16 mouse cellular contexts compared by ENCODE assay signal in the genomic region with DNA sequence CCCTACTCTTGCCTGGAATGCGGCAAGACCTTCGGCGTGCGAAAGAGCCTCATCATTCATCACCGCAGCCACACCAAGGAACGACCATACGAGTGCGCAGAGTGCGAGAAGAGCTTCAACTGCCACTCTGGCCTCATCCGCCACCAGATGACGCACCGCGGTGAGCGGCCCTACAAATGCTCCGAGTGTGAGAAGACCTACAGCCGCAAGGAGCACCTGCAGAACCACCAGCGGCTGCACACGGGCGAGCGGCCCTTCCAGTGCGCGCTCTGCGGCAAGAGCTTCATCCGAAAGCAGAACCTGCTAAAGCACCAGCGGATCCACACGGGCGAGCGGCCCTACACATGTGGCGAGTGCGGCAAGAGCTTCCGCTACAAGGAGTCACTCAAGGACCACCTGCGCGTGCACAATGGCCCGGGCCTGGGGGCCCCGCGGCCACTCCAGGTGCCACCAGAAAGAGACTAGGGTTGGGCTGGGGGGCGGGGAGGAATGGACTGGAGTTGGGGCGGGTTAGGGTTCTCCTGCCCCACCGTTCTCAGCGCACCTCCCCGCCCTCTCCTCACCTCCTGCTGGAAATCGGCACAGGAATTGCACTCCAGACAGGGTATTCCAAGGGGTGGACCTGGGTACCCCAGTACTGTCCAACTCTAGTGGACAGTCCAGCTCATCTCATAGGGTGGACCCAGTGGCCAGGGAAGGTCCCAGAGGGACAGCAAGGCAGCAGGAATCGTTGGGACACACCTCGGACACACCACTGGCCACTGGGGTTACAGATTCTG. TPM values are rescaled to one million over a fixed set of nuclear protein-coding genes. Genes with fewer than 3 reads are reported as not detected.
DNase-seq lines count a peak whose midpoint lies in the region; ATAC-seq and TF ChIP-seq lines count a peak whose summit lies in the region.
"Had no signal": no experiment of that assay in that cellular context is flagged by ENCODE, and none has a peak within 500 bp of the region (broad histone marks: within the 10 kb centered on the region; RNA-seq: fewer than 3 reads in every experiment).

No protein-coding gene starts in this region.

- no peak overlapping the region for H3K4me2 ChIP-seq in hindbrain, embryonic 12.5 days (replicated peaks)
- H3K4me2 ChIP-seq in midbrain, embryonic 15.5 days: no peak overlapping the region
- H3K4me2 ChIP-seq: embryonic facial prominence, embryonic 13.5 days; limb, embryonic 12.5 days; lung, embryonic 14.5 days had no signal

- H3K4me1 ChIP-seq in ES-E14 (ENCODE audit: control insufficient read depth in 2 of 2, insufficient read depth in 2 of 2, low read length in 2 of 2, poor library complexity in 1 of 2): peaks cover 0 to 4% of the 10 kb centered on the region in 2 experiments; a peak in 2 of 4 replicates
- H3K4me1 ChIP-seq in hindbrain, embryonic 12.5 days: no peaks in the 10 kb centered on the region
- H3K4me1 ChIP-seq in midbrain, embryonic 15.5 days: no peaks in the 10 kb centered on the region
- H3K4me1 ChIP-seq in lung, adult 2 months (ENCODE audit: control insufficient read depth, insufficient read depth, low read length): no peaks in the 10 kb centered on the region
- H3K4me1 ChIP-seq: embryonic facial prominence, embryonic 13.5 days; heart, embryonic 13.5 days; limb, embryonic 12.5 days had no signal

- no peaks in the 10 kb centered on the region for H3K36me3 ChIP-seq in ES-E14 (ENCODE audit: control insufficient read depth, insufficient read depth, low read length, poor library complexity, severe bottlenecking)
- peaks cover 75% of the 10 kb centered on the region for H3K36me3 ChIP-seq in hindbrain, embryonic 12.5 days
- peaks cover 64% of the 10 kb centered on the region for H3K36me3 ChIP-seq in midbrain, embryonic 15.5 days (replicated peaks)

- no peaks in the 10 kb centered on the region for H3K9me3 ChIP-seq in ES-E14 (ENCODE audit: control insufficient read depth, insufficient read depth, low read depth, low read length)
- no peaks in the 10 kb centered on the region for H3K9me3 ChIP-seq in hindbrain, embryonic 12.5 days (replicated peaks)
- H3K9me3 ChIP-seq in midbrain, embryonic 15.5 days: no peaks in the 10 kb centered on the region
- H3K9me3 ChIP-seq: embryonic facial prominence, embryonic 13.5 days; limb, embryonic 12.5 days had no signal

- TF ChIP-seq POLR2A in lung, adult 2 months (IDR thresholded peaks at IDR 0.05; ENCODE audit: borderline replicate concordance, extremely low read depth, low read depth, low read length): no peak

- H3K27ac ChIP-seq in ES-E14 (ENCODE audit: insufficient read depth, low read depth, low read length, poor library complexity, severe bottlenecking): no peak overlapping the region
- no peak overlapping the region for H3K27ac ChIP-seq in hindbrain, embryonic 12.5 days
- H3K27ac ChIP-seq in midbrain, embryonic 15.5 days: no peak overlapping the region
- H3K27ac ChIP-seq: embryonic facial prominence, embryonic 13.5 days; heart, embryonic 13.5 days; limb, embryonic 12.5 days had no signal

- in situ Hi-C loops in ES-E14 (cut with MboI; ENCODE audit: low sequenced_read_pairs in 2 of 2, unreplicated experiment in 2 of 2): no loop called here

- 0 out of 2 replicates have a peak, but pooled peaks have one; percentile 22 for ATAC-seq in hindbrain, embryonic 12.5 days (ENCODE audit: low FRiP score)
- ATAC-seq in midbrain, embryonic 15.5 days (replicated peaks): peak; percentile 48
- ATAC-seq: intestine, embryonic 16.5 days had no signal

- peak overlapping the region; percentile 72 for H3K9ac ChIP-seq in ES-E14 (ENCODE audit: insufficient read depth, low read depth, low read length, poor library complexity, severe bottlenecking)
- no peak overlapping the region for H3K9ac ChIP-seq in hindbrain, embryonic 12.5 days
- no peak overlapping the region for H3K9ac ChIP-seq in midbrain, embryonic 15.5 days
- H3K9ac ChIP-seq: embryonic facial prominence, embryonic 13.5 days; heart, embryonic 13.5 days; limb, embryonic 12.5 days; lung, embryonic 14.5 days had no signal

- DNase-seq in embryo, embryonic 10 days (ENCODE audit: low spot score): peak; percentile 34
- no peak for DNase-seq in embryo, embryonic 9.5 days (ENCODE audit: extremely low spot score)
- peak; percentile 37 for DNase-seq in ES-E14 (ENCODE audit: low read depth, low spot score)
- DNase-seq in ovary, postnatal 36 days (ENCODE audit: low spot score): no peak
- no peak for DNase-seq in lung, adult 2 months
- no peak for DNase-seq in cerebellum, postnatal 10 days
- DNase-seq: adrenal gland, postnatal 14 days; cerebellum, adult 11-12 months; lung, embryonic 14.5 days; thymus, postnatal 4 days had no signal

- peak overlapping the region; percentile 78 to 81 for H3K4me3 ChIP-seq in ES-E14 (ENCODE audit: insufficient read depth in 1 of 2, low read depth in 1 of 2, low read length in 2 of 2, poor library complexity in 1 of 2, severe bottlenecking in 1 of 2)
- no peak overlapping the region for H3K4me3 ChIP-seq in hindbrain, embryonic 12.5 days
- no peak overlapping the region for H3K4me3 ChIP-seq in midbrain, embryonic 15.5 days
- H3K4me3 ChIP-seq in lung, adult 2 months (replicated peaks; ENCODE audit: extremely low read depth, low read depth, low read length): no peak overlapping the region
- H3K4me3 ChIP-seq: embryonic facial prominence, embryonic 13.5 days; heart, embryonic 13.5 days; limb, embryonic 12.5 days had no signal

- no peak for TF ChIP-seq CTCF in lung, adult 2 months (IDR thresholded peaks at IDR 0.05; ENCODE audit: insufficient read depth, low read length)

- WGBS in hindbrain, embryonic 12.5 days: 56% methylated on average over 44 of the region's 44 CpGs
- 57% methylated on average over 44 of the region's 44 CpGs for WGBS in midbrain, embryonic 15.5 days
- 80% methylated on average over 44 of the region's 44 CpGs for WGBS in lung, adult 2 months

- peaks cover 21% of the 10 kb centered on the region for H3K27me3 ChIP-seq in hindbrain, embryonic 12.5 days
- no peaks in the 10 kb centered on the region for H3K27me3 ChIP-seq in midbrain, embryonic 15.5 days (replicated peaks)

TF ChIP-seq in ES-E14, 5 proteins besides CTCF, POLR2A, EP300 and RAD21:
- TF ChIP-seq HCFC1 (IDR thresholded peaks at IDR 0.05; ENCODE audit: borderline replicate concordance, insufficient read depth, low read length) (no peak), CHD2 (IDR thresholded peaks at IDR 0.05; ENCODE audit: low read depth, low read length) (no peak), ZC3H11A (IDR thresholded peaks at IDR 0.05; ENCODE audit: borderline replicate concordance, low read depth, low read length) (no peak), ZNF384 (IDR thresholded peaks at IDR 0.05; ENCODE audit: low read depth, low read length) (no peak)

RNA-seq across cellular contexts. Expression of gene Zfp212, which starts 15.2 kb away (rescaled TPM):
- total RNA-seq in ES-E14 (2012; rRNA removed): 9.2 and 10.1 TPM in 2 replicates
- 19.7 and 20.7 TPM in 2 replicates for polyA plus RNA-seq in hindbrain, embryonic 12.5 days (2016; fragmentation: Nextera tagmentation; extraction: Ambion mirVana)
- polyA plus RNA-seq in midbrain, embryonic 15.5 days (2015; fragmentation: Nextera tagmentation; extraction: Ambion mirVana): 19.7 and 20.0 TPM in 2 replicates
- polyA plus RNA-seq in lung, adult 2 months (2012; rRNA removed): 11.6 and 12.1 TPM in 2 replicates

RNA-seq across cellular contexts. Expression of gene Zfp282, which starts 28.1 kb away (rescaled TPM):
- 4.9 and 6.3 TPM in 2 replicates for total RNA-seq in ES-E14 (2012; rRNA removed)
- 27.0 and 28.3 TPM in 2 replicates for polyA plus RNA-seq in hindbrain, embryonic 12.5 days (2016; fragmentation: Nextera tagmentation; extraction: Ambion mirVana)
- polyA plus RNA-seq in midbrain, embryonic 15.5 days (2015; fragmentation: Nextera tagmentation; extraction: Ambion mirVana): 27.5 and 27.8 TPM in 2 replicates
- 7.6 and 8.1 TPM in 2 replicates for polyA plus RNA-seq in lung, adult 2 months (2012; rRNA removed)

RNA-seq across cellular contexts. Expression of gene Zfp956, which starts 48.1 kb away (rescaled TPM):
- total RNA-seq in ES-E14 (2012; rRNA removed): 8.6 and 10.9 TPM in 2 replicates
- polyA plus RNA-seq in hindbrain, embryonic 12.5 days (2016; fragmentation: Nextera tagmentation; extraction: Ambion mirVana): 11.6 and 12.6 TPM in 2 replicates
- polyA plus RNA-seq in midbrain, embryonic 15.5 days (2015; fragmentation: Nextera tagmentation; extraction: Ambion mirVana): 21.4 and 24.7 TPM in 2 replicates
- polyA plus RNA-seq in lung, adult 2 months (2012; rRNA removed): 8.9 and 9.4 TPM in 2 replicates

Comparison
In these comparisons a context has a peak if more than half of its experiments do, and no peak if none do; other contexts are left out.
1. DNase-seq: peak in embryo, embryonic 10 days (single experiment) and ES-E14 (single experiment); none in embryo, embryonic 9.5 days (single experiment), ovary, postnatal 36 days (single experiment), lung, adult 2 months (single experiment) and cerebellum, postnatal 10 days (0 of 2).
2. H3K4me3 ChIP-seq: peak in ES-E14 (2 of 2); none in hindbrain, embryonic 12.5 days (single experiment), midbrain, embryonic 15.5 days (single experiment) and lung, adult 2 months (single experiment).